In the genomic region with DNA sequence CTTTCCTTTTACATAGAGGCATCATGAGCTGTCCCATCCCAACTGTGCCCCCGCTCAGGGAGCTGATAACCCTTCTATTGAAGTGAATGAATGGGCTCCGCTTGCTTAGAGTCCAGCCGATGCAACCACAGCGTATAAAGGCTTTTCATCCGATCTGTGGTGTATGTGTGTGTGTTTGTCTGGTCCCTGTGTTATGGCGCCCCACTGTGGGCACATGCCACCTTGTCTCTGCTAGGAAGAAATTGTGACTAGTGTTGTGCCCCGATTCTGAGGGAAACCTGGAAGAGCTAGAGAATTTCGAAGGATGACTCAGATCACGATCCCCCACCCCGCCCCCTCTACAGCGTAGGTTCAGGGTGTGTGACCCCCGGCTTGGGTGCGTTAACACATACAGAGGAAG, we compare ENCODE assay signal across 9 mouse cellular contexts. TPM values are rescaled to one million over a fixed set of nuclear protein-coding genes. Genes with fewer than 3 reads are reported as not detected.
DNase-seq lines count a peak whose midpoint lies in the region; ATAC-seq and TF ChIP-seq lines count a peak whose summit lies in the region.
"Had no signal": no experiment of that assay in that cellular context is flagged by ENCODE, and none has a peak within 500 bp of the region (broad histone marks: within the 10 kb centered on the region; RNA-seq: fewer than 3 reads in every experiment).

No protein-coding gene starts in this region.

- no peak overlapping the region for H3K27ac ChIP-seq in bone marrow macrophage, adult 2 months (ENCODE audit: insufficient read depth, low read depth, low read length)
- no peak overlapping the region for H3K27ac ChIP-seq in intestine, embryonic 16.5 days (ENCODE audit: low read length)
- no peak overlapping the region for H3K27ac ChIP-seq in lung, postnatal 0 days (ENCODE audit: low read length)
- H3K27ac ChIP-seq: embryonic facial prominence, embryonic 12.5 days had no signal

- peak; percentile 53 for ATAC-seq in intestine, embryonic 16.5 days
- ATAC-seq in lung, postnatal 0 days: peak; percentile 58

- 51% methylated on average over 13 of the region's 13 CpGs for WGBS in intestine, embryonic 16.5 days
- 50% methylated on average over 13 of the region's 13 CpGs for WGBS in lung, postnatal 0 days

- H3K36me3 ChIP-seq in intestine, embryonic 16.5 days (ENCODE audit: control insufficient read depth, insufficient read depth, low read length): no peaks in the 10 kb centered on the region
- no peaks in the 10 kb centered on the region for H3K36me3 ChIP-seq in lung, postnatal 0 days (ENCODE audit: insufficient read depth, low read length)
- H3K36me3 ChIP-seq: embryonic facial prominence, embryonic 12.5 days had no signal

- TF ChIP-seq CTCF in bone marrow macrophage, adult 2 months (IDR thresholded peaks at IDR 0.05; ENCODE audit: low read depth, low read length): peak; percentile 50; the same call in 1 of the 2 replicates
- peak; percentile 83 for TF ChIP-seq CTCF in lung, postnatal 0 days (IDR thresholded peaks at IDR 0.05)

- no peak overlapping the region for H3K9ac ChIP-seq in intestine, embryonic 16.5 days (ENCODE audit: low read depth, low read length)
- H3K9ac ChIP-seq in lung, postnatal 0 days (replicated peaks; ENCODE audit: low read depth): no peak overlapping the region
- H3K9ac ChIP-seq: embryonic facial prominence, embryonic 12.5 days had no signal

- H3K27me3 ChIP-seq in intestine, embryonic 16.5 days (replicated peaks; ENCODE audit: control insufficient read depth, insufficient read depth, low read length): no peaks in the 10 kb centered on the region
- no peaks in the 10 kb centered on the region for H3K27me3 ChIP-seq in lung, postnatal 0 days (replicated peaks; ENCODE audit: insufficient read depth, low read length)

- TF ChIP-seq POLR2A in bone marrow macrophage, adult 2 months (IDR thresholded peaks at IDR 0.05; ENCODE audit: borderline replicate concordance, low read depth, low read length): no peak

- DNase-seq in layer of hippocampus, adult 11-12 months (ENCODE audit: low spot score): peak; percentile 67
- DNase-seq in layer of hippocampus, adult 9-10 months (ENCODE audit: low spot score): no peak
- DNase-seq in ES-CJ7 (ENCODE audit: low read depth, low spot score): peak; percentile 76
- DNase-seq in lung, postnatal 0 days (ENCODE audit: low spot score): peak; percentile 72
- peak; percentile 56 for DNase-seq in urinary bladder, postnatal 25 days (ENCODE audit: low spot score)
- no peak for DNase-seq in thymus, postnatal 25 days

- no peak overlapping the region for H3K4me2 ChIP-seq in intestine, embryonic 16.5 days (ENCODE audit: low read depth, low read length)
- no peak overlapping the region for H3K4me2 ChIP-seq in lung, postnatal 0 days (replicated peaks; ENCODE audit: low read depth, low read length)
- H3K4me2 ChIP-seq: embryonic facial prominence, embryonic 12.5 days had no signal

- H3K4me1 ChIP-seq in bone marrow macrophage, adult 2 months (ENCODE audit: control insufficient read depth, insufficient read depth, low read length): no peaks in the 10 kb centered on the region
- 0 out of 2 replicates have a peak, but pooled peaks cover 3% of the 10 kb centered on the region for H3K4me1 ChIP-seq in intestine, embryonic 16.5 days (ENCODE audit: control insufficient read depth, insufficient read depth, low read length)
- no peaks in the 10 kb centered on the region for H3K4me1 ChIP-seq in lung, postnatal 0 days (ENCODE audit: insufficient read depth, low read depth, low read length)

- TF ChIP-seq EP300 in lung, postnatal 0 days (IDR thresholded peaks at IDR 0.05): no peak

- no peak overlapping the region for H3K4me3 ChIP-seq in bone marrow macrophage, adult 2 months (ENCODE audit: insufficient read depth, low read length)
- H3K4me3 ChIP-seq in intestine, embryonic 16.5 days (ENCODE audit: low read length): no peak overlapping the region
- no peak overlapping the region for H3K4me3 ChIP-seq in lung, postnatal 0 days (ENCODE audit: low read depth, low read length)
- H3K4me3 ChIP-seq: embryonic facial prominence, embryonic 12.5 days had no signal

- H3K9me3 ChIP-seq in intestine, embryonic 16.5 days (ENCODE audit: control insufficient read depth, low read length): no peaks in the 10 kb centered on the region
- no peaks in the 10 kb centered on the region for H3K9me3 ChIP-seq in lung, postnatal 0 days (ENCODE audit: low read length)
- H3K9me3 ChIP-seq: embryonic facial prominence, embryonic 12.5 days had no signal

RNA-seq across cellular contexts. Expression of a gene that starts 20.3 kb away (rescaled TPM):
- polyA plus RNA-seq in bone marrow macrophage, adult 2 months (2012; ENCODE audit: insufficient read depth, insufficient read length, missing spikeins): not detected in 2 replicates
- polyA plus RNA-seq in intestine, embryonic 16.5 days (2015; fragmentation: Nextera tagmentation; extraction: Ambion mirVana): 0.89 and 2.0 TPM in 2 replicates
- 1.6 and 2.0 TPM in 2 replicates for polyA plus RNA-seq in lung, postnatal 0 days (2015; fragmentation: Nextera tagmentation; extraction: Ambion mirVana)

RNA-seq across cellular contexts. Expression of a gene that starts 20.8 kb away (rescaled TPM):
- polyA plus RNA-seq in bone marrow macrophage, adult 2 months (2012; ENCODE audit: insufficient read depth, insufficient read length, missing spikeins): 218 and 244 TPM in 2 replicates
- polyA plus RNA-seq in intestine, embryonic 16.5 days (2015; fragmentation: Nextera tagmentation; extraction: Ambion mirVana): 155 and 161 TPM in 2 replicates
- 133 and 144 TPM in 2 replicates for polyA plus RNA-seq in lung, postnatal 0 days (2015; fragmentation: Nextera tagmentation; extraction: Ambion mirVana)

RNA-seq across cellular contexts. Expression of a gene that starts 34.4 kb away (rescaled TPM):
- 13.6 and 16.5 TPM in 2 replicates for polyA plus RNA-seq in bone marrow macrophage, adult 2 months (2012; ENCODE audit: insufficient read depth, insufficient read length, missing spikeins)
- polyA plus RNA-seq in intestine, embryonic 16.5 days (2015; fragmentation: Nextera tagmentation; extraction: Ambion mirVana): 15.8 and 20.2 TPM in 2 replicates
- polyA plus RNA-seq in lung, postnatal 0 days (2015; fragmentation: Nextera tagmentation; extraction: Ambion mirVana): 4.5 and 6.0 TPM in 2 replicates

RNA-seq across cellular contexts. Expression of a gene that starts 54.1 kb away (rescaled TPM):
- not detected in 2 replicates for polyA plus RNA-seq in bone marrow macrophage, adult 2 months (2012; ENCODE audit: insufficient read depth, insufficient read length, missing spikeins)
- polyA plus RNA-seq in intestine, embryonic 16.5 days (2015; fragmentation: Nextera tagmentation; extraction: Ambion mirVana): not detected in 2 replicates
- polyA plus RNA-seq in lung, postnatal 0 days (2015; fragmentation: Nextera tagmentation; extraction: Ambion mirVana): not detected in 2 replicates

RNA-seq across cellular contexts. Expression of a gene that starts 58.4 kb away (rescaled TPM):
- not detected in 2 replicates for polyA plus RNA-seq in bone marrow macrophage, adult 2 months (2012; ENCODE audit: insufficient read depth, insufficient read length, missing spikeins)
- polyA plus RNA-seq in intestine, embryonic 16.5 days (2015; fragmentation: Nextera tagmentation; extraction: Ambion mirVana): 45.6 and 52.6 TPM in 2 replicates
- polyA plus RNA-seq in lung, postnatal 0 days (2015; fragmentation: Nextera tagmentation; extraction: Ambion mirVana): 0.42 and 0.58 TPM in 2 replicates

Comparison
In these comparisons a context has a peak if more than half of its experiments do, and no peak if none do; other contexts are left out.
1. DNase-seq: peak in layer of hippocampus, adult 11-12 months (single experiment), ES-CJ7 (single experiment), lung, postnatal 0 days (single experiment) and urinary bladder, postnatal 25 days (single experiment); none in layer of hippocampus, adult 9-10 months (single experiment) and thymus, postnatal 25 days (single experiment).